Mouse (Mus musculus): Measurements from ENCODE around the gene Hk1. TPM values are rescaled to one million over a fixed set of nuclear protein-coding genes. Genes with fewer than 3 reads are reported as not detected.

Gene Hk1
- polyA plus RNA-seq (2012; rRNA removed) = 37.8 and 40.4 TPM in 2 replicates

GRCm38 (mm10) chr10:62379808-62380207, at the start of gene Hk1:
Gene Hk1, minus strand, starts transcription at chr10:62379908.

DNA sequence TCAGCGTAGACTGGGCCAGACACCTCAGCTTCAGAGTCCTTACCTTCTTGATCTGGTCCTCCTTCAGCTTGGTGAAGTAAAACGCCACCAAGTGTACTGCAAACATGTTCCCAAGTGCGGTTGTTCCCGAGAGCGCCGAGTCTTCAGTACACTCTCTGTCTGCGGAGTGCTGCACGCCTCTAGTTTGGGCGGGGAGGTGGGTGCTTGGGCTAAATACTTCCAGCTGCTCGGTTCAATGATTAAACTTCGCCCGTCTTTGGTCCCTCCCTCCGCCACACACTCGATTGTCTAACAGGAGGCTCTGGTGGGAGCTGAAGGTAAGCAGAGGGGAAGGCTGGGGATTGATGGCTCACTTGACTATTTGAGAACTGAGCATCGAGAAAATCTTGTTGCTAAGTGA, 42.5 kb upstream of the Hk1 start, which contains the start of gene Hkdc1:
TSS of gene Hkdc1 (minus strand) at position 237 of the 400 bp plus-strand sequence.

DNA sequence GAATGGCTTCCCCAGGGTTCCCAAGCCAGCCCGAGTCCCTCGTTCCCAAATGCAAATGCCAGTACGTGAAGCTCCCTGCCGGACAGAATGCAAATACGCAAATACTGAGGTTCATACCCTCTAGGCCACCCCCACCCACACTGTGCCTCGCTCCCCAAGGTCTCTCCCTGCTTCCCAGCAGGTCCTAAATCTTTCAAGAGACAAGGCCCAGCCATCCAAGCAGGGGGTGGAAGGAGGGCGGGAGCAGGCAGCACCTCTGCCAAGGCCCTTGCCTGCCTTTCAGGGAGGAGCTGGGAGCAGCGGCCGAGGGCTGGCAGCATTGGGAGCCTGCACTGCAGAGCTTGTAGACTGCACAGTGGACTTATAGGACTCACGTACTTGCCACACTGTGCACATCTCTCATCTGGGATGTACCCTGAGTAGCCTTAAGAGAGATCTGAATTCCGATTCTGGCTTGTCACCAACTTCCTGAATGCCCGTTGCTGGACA, 127.7 kb downstream of the Hk1 start, which contains the start of gene Tacr2:
TSS of gene Tacr2 (plus strand) at position 439 of the 489 bp plus-strand sequence.

GRCm38 (mm10) chr10:62230708-62231394, 148.9 kb downstream of the Hk1 start, which contains the start of gene Tspan15:
Gene Tspan15, minus strand, starts transcription at chr10:62231251.

Other genes starting within 250 kb of the Hk1 start
- gene Neurog3, start 246.8 kb downstream of the Hk1 start, polyA plus RNA-seq (2012; rRNA removed) = not detected in 2 replicates
- gene Fam241b, start 236.0 kb downstream of the Hk1 start, polyA plus RNA-seq (2012; rRNA removed) = 8.2 and 9.1 TPM in 2 replicates
- gene Tspan15, start 148.7 kb downstream of the Hk1 start, polyA plus RNA-seq (2012; rRNA removed) = 106 and 127 TPM in 2 replicates
- 2.4 and 3.5 TPM in 2 replicates for gene Tacr2, start 127.5 kb downstream of the Hk1 start, polyA plus RNA-seq (2012; rRNA removed)
- gene Hkdc1, start 42.6 kb upstream of the Hk1 start, polyA plus RNA-seq (2012; rRNA removed) = 0.07 and 0.08 TPM in 2 replicates
- gene 4930507D05Rik, start 69.6 kb upstream of the Hk1 start, polyA plus RNA-seq (2012; rRNA removed) = 0.10 and 0.14 TPM in 2 replicates
- 16.6 and 18.3 TPM in 2 replicates for gene Supv3l1, start 69.8 kb upstream of the Hk1 start, polyA plus RNA-seq (2012; rRNA removed)
- 4.1 and 4.8 TPM in 2 replicates for gene Vps26a, start 106.9 kb upstream of the Hk1 start, polyA plus RNA-seq (2012; rRNA removed)
- gene Srgn, start 147.5 kb upstream of the Hk1 start, polyA plus RNA-seq (2012; rRNA removed) = 5.7 and 7.3 TPM in 2 replicates
- 68.2 and 81.5 TPM in 2 replicates for gene Kif1bp, start 198.5 kb upstream of the Hk1 start, polyA plus RNA-seq (2012; rRNA removed)
- gene Ddx21, start 222.4 kb upstream of the Hk1 start, polyA plus RNA-seq (2012; rRNA removed) = 8.5 and 11.4 TPM in 2 replicates